Mouse (Mus musculus): Measurements from ENCODE around the gene Imp3. TPM values are rescaled to one million over a fixed set of nuclear protein-coding genes. Genes with fewer than 3 reads are reported as not detected.
"Not testable (repeated sequence)": the region's sequence is repeated elsewhere in the genome, so short reads cannot be mapped to it uniquely, and the experiment has no call there.

The Imp3 gene
- 10 to 100 TPM; 46.7 to 51.6 TPM for total RNA-seq (2021)
- long read RNA-seq, experiment 1, transcript Imp3-201 (1 exons, 924 nt), result major isoform, 23 of 23 reads
- long read RNA-seq, experiment 1, partial matches to known transcripts, result 0 of 23 reads
- long read RNA-seq, experiment 1, other reads (novel, unspliced or antisense), result 0 of 23 reads
- long read RNA-seq, experiment 2, transcript Imp3-201 (1 exons, 924 nt), result major isoform, 34 of 34 reads
- long read RNA-seq, experiment 2, partial matches to known transcripts, result 0 of 34 reads
- long read RNA-seq, experiment 2, other reads (novel, unspliced or antisense), result 0 of 34 reads

DNA sequence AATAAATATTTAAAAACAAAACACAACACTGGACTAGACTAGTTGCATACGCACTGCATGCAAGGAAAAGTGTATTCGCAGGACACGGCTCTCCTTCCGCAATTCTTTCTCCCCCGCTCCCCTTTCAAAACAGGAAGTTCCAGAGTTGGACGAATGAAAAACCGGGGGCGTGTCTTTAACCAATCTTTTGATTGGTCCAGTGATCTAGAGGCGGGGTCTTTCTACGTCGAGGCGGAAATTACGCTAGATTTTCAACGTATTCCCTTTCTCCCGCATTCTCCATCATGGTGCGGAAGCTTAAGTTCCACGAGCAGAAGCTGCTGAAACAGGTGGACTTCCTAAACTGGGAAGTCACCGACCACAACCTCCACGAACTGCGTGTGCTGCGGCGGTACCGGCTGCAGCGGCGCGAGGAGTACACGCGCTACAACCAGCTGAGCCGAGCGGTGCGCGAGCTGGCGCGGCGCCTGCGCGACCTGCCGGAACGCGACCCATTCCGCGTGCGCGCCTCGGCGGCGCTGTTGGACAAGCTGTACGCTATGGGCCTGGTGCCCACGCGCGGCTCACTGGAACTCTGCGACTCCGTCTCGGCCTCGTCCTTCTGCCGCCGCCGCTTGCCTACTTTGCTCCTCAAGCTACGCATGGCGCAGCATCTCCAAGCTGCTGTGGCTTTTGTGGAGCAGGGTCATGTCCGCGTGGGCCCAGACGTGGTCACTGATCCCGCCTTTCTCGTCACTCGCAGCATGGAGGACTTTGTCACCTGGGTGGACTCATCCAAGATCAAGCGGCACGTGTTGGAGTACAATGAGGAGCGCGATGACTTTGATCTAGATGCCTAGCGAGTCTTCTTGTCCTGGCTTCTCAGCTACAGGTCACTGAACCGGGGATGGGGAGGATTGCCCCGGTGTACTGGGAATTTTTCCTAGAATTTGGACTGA, at the start of gene Imp3:
Gene Imp3, plus strand, starts transcription at position 253 of the 938 bp plus-strand sequence.
- peak; percentile 96 for DNase-seq (ENCODE audit: low spot score)

- DNase-seq (ENCODE audit: low spot score), result no peak
Observed at GRCm38 (mm10) chr9:56887581-56887980, 49.7 kb upstream of the Imp3 start.

DNA sequence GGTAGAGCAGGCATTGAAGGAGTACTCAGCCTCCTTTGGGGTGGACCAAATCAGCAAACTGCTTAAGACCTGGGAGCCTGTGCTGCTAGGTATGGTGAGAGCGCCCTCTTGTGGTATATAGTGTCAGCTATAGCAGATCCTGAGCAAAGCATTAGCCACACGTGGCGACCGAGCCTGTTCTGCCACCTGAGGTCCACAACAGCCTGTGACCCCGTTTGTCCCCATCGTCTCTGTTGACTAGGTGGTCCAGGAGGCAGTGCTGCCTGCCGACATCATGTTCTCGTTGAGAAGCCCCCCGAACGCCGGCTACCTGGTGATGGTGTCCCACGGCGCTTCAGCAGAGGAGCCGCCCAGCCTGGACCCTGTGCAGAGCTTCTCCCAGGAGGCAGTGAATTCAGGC, 47.5 kb upstream of the Imp3 start:
- peak; percentile 84 for DNase-seq (ENCODE audit: low spot score)

GRCm38 (mm10) chr9:56890522-56891250, 46.6 kb upstream of the Imp3 start:
- DNase-seq (ENCODE audit: low spot score), result no peak

- peak; percentile 81 for DNase-seq (ENCODE audit: low spot score)
Observed at GRCm38 (mm10) chr9:56891517-56892011, 45.7 kb upstream of the Imp3 start.

DNA sequence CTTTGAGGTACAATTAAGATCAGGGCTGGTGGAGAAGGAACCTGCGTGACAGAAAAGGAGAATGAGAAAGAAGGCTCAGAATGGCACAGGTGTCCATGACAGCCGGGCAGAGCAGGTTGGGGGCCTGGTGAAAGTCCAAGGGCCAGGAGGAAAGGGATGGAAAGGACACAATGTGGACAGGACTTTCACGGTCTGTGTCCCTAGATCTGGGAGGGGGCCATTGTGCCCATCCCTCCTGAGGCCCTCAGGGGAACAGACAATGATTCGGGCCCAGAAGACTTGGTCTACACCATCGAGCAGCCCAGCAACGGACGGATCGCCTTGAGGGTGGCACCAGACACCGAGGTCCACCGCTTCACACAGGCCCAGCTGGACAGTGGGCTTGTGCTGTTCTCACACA, 45.2 kb upstream of the Imp3 start:
- DNase-seq (ENCODE audit: low spot score), result no peak

DNA sequence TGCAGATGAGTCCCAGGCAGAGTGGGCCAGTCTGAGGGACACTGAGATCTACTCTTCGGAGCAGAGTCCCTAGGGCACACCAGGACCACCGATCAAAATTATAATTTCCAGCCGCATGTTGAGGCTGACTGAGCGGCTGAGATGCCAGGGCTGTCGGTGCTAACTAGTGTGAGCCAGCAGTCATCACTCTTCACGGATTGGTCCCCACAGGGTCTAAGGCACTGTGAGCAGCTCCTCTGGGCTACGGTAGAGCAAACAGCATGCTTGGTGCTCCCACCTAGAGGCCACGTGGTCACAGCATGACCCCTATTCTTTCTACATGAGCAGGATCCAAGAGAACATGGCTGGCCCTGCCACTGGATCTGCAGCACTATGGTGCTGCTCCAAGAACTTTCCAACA, 44.0 kb upstream of the Imp3 start:
- DNase-seq (ENCODE audit: low spot score), result no peak

GRCm38 (mm10) chr9:56894006-56894405, 43.3 kb upstream of the Imp3 start:
- DNase-seq (ENCODE audit: low spot score), result no peak

DNA sequence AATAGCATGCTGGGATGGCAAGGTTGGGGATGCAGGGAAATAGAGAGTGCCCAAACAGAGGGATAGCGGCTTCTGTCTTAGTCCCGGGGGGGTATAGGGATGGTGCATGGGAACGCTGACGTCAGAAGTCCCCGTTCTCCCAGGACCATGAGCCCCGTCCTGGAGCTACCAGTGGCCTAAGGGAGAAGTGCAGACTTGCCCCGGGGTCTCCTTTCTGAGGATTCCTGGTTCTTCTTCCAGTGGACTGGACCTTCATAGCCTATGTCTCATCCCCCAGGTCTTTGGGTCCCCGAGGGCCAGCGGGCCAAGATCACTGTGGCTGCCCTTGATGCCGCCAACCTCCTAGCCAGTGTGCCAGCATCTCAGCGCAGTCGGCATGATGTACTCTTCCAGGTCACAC, 40.5 kb upstream of the Imp3 start:
- no peak for DNase-seq (ENCODE audit: low spot score)

DNA sequence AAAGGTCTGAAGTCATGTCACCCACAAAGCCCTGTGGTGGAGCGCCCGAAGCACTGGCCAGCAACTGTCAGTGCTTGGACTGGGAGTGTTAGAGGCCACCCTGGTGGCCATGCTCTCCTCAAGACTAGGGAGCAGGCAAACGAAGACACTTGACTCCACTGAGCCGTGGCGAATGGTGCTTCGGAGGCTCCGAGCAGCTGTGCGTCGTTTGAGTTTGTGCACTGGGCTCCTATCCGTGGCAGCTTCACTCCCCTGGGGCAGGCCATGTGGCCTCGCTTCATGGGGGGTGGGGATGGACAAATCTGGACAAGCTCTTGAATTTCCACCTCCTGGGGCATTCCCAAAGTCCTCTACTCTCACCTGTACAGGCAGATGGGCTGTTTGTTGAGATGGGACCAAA, 37.9 kb upstream of the Imp3 start:
- DNase-seq (ENCODE audit: low spot score), result no peak

- DNase-seq (ENCODE audit: low spot score), result no peak
Observed at GRCm38 (mm10) chr9:56900060-56900459, 37.2 kb upstream of the Imp3 start.

GRCm38 (mm10) chr9:56900571-56900970, 36.7 kb upstream of the Imp3 start:
- DNase-seq (ENCODE audit: low spot score), result no peak

- no peak for DNase-seq (ENCODE audit: low spot score)
Observed at GRCm38 (mm10) chr9:56901187-56901586, 36.1 kb upstream of the Imp3 start.

DNA sequence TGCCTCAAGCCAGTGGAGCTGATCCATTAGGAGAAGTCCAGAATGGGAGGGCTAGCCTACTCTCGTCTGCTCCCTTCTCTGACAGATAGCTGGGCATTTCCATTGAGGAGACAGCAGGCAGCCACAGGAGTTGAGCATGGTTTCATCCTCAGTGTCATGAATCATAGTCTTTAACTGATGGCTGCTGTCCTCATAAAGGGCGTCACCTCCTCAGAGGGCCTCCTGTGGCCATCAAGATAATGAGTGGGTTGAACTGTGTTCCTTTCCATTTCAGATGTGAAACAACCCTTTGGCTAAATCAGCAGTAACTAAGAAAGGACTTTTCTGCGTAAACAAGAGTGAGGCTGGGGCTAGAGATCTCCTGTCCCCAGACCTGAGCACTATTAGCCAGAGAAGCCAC, 33.6 kb upstream of the Imp3 start:
- DNase-seq (ENCODE audit: low spot score), result no peak

DNA sequence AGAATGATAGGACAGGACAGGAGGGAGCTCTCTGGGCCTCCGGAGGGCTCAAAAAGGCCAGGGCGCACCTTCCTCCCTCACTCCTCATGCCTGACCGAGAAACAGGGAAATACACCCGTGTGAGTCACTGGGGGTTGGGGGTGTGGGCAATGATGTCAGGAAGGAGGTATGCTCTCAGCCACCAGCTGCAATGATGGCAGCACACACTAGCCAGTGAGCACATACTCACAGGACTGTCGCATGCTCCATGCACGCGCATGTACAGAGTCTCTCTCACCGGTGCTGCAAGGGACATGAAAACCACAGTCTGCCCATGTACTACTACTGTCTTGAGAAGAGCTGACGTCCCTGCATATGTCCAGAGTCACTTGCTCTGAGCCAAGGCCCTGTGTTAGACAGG, 29.7 kb upstream of the Imp3 start:
- no peak for DNase-seq (ENCODE audit: low spot score)

GRCm38 (mm10) chr9:56909991-56910390, 27.3 kb upstream of the Imp3 start:
- DNase-seq (ENCODE audit: low spot score), result not testable (repeated sequence)

DNA sequence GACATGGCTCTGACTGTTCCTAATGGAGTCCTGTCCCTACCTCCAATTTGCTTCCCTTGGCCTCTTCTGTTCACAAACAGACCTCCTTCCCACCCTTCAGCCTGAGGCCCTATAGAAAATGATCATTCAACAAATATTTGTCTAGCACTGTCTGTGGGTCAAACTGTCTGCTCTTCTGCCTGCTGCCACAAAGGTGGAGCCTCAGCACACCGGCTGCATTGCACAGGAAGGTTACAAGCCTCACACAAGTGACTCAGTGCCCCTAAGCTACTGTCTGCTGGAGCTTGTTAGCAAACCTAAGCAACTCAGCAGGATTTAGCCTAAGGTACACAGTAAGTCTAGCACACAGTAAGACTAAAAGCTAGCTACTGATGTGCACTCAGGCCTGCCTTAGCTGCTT, 26.3 kb upstream of the Imp3 start:
- no peak for DNase-seq (ENCODE audit: low spot score)

- DNase-seq (ENCODE audit: low spot score), result no peak
Observed at GRCm38 (mm10) chr9:56913991-56914390, 23.3 kb upstream of the Imp3 start.

GRCm38 (mm10) chr9:56915116-56915515, 22.2 kb upstream of the Imp3 start:
- DNase-seq (ENCODE audit: low spot score), result no peak

GRCm38 (mm10) chr9:56915695-56916410, 21.4 kb upstream of the Imp3 start:
- peak; percentile 71 for DNase-seq (ENCODE audit: low spot score)

DNA sequence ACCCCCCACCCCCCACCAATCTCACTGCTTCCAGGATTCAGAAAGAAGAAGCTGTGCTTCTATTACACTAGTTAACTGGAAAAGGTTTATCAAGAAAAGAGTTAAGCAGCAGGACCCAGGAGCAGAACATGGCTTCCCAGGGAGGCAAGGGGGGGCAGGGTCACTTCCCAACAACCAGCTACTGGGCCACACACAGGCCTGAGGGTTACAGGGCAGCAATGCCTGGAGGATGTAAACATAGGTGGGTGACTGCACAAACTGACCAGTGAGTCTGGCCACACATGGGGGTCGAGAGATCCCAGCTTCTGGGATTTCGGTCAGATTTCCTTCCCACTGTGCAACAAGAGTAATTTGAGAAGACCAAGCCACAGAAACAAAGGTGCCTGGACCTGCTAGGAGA, 20.1 kb upstream of the Imp3 start:
- no peak for DNase-seq (ENCODE audit: low spot score)

Data from gastrocnemius, adult 18-20 months (tissue).